Mouse (Mus musculus) Muller cell, postnatal 12 days (primary cell): Measurements from ENCODE around the gene Dpp3.
A peak's percentile ranks its signal among the peaks of the same experiment; 100 is the strongest.
"Not testable (repeated sequence)": the region's sequence is repeated elsewhere in the genome, so short reads cannot be mapped to it uniquely, and the experiment has no call there.

ENCODE experiments used
- DNase-seq: peaks from one replicate; pipeline ENCODE4 v3.0.0-alpha.2; 2015; ENCODE audit errors: inconsistent ontology term

The Dpp3 gene

DNA sequence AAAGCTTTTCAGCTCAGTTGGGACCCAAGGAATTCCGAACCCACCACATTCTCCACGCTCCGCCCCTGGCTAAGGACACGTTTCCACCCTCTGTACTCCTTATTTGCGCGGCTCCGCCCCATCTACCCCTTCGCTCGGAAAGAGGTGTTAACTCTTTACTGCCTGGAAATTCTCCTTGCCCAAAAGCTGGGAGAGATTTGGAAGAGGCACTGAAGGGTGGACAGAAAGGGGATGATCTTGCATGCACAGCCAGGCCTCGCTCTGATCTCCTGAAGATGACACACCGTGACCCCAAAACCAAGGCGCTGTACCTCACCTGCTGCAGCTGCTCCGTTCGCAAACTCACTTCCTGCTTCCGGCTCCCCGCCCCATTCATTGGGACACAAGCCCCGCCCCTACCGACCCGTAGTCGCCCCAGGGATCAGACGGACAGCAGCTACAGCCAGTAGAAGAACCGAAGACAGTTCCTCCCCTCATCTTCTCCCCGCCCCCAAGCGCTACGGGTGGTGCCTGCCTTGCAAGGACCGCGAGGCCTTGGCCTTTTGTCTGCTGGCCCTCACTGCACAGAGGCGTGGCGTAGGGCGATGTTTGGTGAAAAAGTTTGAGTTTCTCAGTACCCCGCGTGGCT, at the start of gene Dpp3:
Dpp3 (minus strand) TSS at position 384 of the 628 bp plus-strand sequence.
- DNase-seq: peak; percentile 99

GRCm38 (mm10) chr19:4968236-4968635, 40.1 kb upstream of the Dpp3 start:
- no peak for DNase-seq

GRCm38 (mm10) chr19:4961928-4962601, 34.0 kb upstream of the Dpp3 start, which contains the start of gene Mrpl11:
Gene Mrpl11, plus strand, starts transcription at chr19:4962147.
- peak; percentile 94 for DNase-seq

DNA sequence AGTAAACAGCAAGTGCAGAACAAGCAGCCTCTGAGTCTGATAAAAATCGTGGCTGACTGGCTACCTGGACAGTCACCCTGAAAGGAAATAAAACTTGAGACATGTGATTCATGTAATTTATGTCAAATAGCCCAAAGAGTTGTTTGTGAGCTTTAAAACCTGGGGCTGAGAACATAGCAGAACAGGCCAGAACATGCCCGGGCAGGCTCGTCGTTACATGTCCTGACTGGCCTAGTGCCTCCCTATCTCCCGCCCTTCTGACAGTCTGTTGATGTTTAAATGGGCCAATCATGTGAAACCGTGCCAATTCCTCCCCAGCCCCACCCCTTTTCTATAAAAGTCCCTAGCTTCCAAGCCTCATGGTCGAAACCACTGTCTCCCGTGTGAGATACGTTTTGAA, 20.6 kb upstream of the Dpp3 start:
- DNase-seq: not testable (repeated sequence)

GRCm38 (mm10) chr19:4945540-4945939, 17.5 kb upstream of the Dpp3 start:
- DNase-seq: no peak

DNA sequence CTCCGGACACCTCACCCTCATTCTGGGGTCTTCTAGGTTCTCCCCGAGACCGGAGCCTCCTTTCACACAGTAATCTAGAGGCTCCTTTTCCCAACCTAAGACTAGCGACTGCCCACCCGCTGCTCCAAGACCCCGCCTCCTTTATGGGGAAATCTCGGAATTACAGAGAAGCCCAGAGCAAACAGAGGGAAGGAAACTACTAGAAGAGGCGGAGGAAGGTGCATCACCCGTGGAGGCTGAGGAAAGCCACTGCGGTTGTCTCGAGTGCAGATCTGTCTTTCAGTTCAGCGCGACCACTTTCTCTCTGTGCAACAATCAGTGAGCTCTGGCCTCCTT, 15.1 kb upstream of the Dpp3 start:
- DNase-seq: no peak

- peak; percentile 92 for DNase-seq
Observed at GRCm38 (mm10) chr19:4942551-4943252, 14.6 kb upstream of the Dpp3 start, which contains the start of gene Peli3. Gene Peli3, minus strand, starts transcription at chr19:4943127.

GRCm38 (mm10) chr19:4937444-4938310, 9.6 kb upstream of the Dpp3 start:
- peak; percentile 5 for DNase-seq

DNA sequence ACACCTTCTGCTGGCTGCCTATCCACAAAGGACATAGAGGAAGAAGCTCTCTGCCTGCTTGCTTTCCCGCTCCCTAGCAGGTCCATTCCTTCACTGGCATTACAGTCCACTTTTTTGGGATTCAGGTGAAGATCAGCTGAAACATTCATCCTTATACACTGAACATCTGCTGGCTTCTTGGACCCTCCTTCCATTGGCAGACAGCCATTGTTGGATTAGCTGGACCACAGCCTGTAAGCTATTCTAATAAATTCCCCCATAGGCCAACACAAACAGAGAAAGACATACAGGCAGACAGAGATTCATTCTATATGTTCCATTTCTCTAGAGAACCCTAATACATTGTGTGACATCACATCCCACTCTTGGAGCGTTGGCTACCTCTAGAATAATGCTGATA, 8.8 kb upstream of the Dpp3 start:
- DNase-seq: no peak

- no peak for DNase-seq
Observed at GRCm38 (mm10) chr19:4928781-4929180, 694 bp upstream of the Dpp3 start.

DNA sequence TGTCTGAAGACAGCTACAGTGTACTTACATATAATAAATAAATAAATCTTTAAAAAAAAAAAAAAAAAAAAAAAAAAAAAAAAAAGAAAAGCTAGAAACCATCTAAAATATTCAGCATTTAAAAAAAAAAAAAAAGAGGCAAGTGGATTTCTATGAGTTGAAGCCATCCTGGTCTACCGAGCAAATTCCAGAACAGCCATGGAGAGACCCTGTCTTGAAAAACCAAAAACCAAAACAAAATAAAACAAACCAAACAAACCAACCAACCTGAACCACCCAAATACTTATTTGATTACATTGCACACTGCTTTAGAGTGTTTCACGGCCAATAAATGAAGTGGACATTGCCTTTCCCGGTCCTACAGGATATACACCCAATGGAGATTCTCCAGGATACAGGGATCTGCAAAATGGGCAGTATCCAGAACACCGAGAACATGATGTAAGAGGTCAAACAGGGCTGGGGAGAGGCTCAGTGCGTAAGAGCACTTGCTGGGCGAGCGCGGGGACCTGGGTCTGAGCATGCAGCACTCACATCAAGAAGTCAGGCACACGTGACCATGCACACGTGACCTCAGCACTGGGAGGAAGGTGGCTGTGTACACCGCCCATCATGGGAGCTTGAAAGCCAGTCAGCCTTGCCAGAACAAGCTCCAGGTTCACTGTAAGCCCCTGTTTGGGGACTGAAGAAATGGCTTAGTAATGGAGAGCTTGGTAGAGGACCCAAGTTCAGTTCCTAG, 2.8 kb downstream of the Dpp3 start:
- no peak for DNase-seq

GRCm38 (mm10) chr19:4919652-4920051, 8.4 kb downstream of the Dpp3 start:
- no peak for DNase-seq

DNA sequence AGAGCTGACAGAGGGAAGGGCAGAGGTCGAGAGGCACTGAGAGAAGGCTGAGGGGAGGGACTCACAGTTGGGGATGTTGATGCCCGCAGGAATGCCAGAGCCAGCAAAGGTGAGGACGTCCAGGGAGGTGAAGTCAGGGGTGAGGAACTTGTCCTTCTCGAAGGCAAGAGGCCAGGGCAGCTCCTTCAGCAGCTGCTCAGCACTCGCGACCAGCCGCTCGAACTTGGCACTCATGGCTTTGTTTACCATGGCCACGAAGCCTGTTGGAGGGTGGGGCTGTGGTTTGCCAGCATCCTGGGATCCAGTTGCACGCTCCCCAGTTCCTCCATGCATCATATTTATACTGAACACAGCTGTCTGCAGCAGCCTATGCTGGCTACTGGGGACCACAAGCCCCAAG, 11.3 kb downstream of the Dpp3 start:
- DNase-seq: no peak

- no peak for DNase-seq
Observed at GRCm38 (mm10) chr19:4915924-4916603, 12.0 kb downstream of the Dpp3 start.

DNA sequence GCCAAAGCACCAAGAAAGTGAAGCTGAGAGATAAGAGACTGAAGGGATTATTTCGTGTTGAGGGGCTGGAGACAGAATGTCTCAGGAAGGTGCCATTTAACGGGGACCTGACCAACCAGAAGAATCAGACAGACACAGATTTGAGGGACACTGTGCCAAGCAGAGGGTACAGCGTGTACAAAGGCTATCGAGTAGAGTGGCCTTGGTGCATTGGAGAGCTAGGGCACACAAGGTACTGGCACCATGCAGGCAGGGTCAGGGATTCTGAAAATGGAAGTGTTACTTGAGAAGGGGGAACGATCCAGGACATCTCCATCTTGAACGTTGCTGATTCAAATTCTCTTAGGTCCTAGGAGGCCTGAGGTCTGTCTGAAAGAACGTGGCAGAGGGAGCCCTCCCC, 18.7 kb downstream of the Dpp3 start:
- DNase-seq: no peak

DNA sequence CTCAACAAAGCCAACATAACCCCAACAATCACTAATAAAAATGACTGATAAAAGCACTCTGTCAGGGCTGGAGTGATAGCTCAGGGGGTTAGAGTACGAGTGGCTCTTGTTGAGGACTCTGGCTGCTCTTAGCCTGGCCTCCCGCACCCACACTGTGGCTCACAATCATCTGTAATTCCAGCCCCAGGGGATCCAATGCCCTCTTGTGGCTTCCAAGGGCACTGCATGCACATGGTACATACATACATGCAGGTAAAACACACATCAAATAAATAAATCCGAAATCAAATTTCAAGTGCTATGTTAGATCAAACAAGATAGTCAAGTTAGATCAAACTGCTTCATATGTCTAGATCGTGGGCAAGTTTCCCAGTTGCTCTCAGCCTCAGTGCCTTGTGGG, 20.0 kb downstream of the Dpp3 start:
- no peak for DNase-seq

DNA sequence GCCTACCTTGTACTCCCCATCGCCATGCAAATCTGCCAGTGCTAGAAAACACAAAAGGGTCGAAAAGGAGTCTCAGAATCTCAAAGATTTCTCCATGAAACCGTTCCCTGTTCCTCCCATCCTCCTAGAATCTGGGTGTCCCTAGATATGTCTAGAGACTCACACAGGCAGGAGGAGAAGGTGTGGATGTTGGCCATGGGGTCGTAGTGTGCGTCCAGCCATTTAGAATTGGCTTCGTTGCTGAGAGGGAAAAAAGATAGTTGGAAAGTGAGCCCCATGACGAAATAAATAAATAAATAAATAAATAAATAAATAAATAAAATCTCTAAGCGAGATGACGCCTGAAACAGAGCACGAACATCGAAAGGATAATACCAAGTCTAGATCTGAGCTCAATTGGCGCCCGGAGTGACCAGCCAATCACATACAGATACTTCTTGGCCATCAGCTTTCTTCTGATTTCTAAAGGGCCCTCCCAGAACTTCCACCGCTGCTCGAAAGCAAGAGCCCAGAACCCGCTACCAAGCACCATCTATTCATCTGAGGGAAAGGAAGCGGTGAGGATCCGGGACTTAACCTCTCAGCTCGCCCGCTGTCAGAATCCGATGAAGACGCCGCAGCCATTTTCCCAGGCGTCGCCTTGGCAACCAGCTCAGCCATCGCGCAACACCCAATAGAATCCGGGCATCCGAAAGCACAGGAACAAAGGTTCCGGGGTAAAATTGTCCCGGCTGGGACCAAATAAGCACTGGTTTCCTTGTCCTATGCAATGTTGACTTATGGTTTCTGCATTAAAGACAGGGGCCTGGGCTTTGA, 21.9 kb downstream of the Dpp3 start, which contains the start of gene Bbs1:
Bbs1 (minus strand) TSS at position 650 of the 816 bp plus-strand sequence.
- DNase-seq: peak; percentile 64

GRCm38 (mm10) chr19:4899888-4900287, 28.2 kb downstream of the Dpp3 start:
- no peak for DNase-seq

- no peak for DNase-seq
Observed at GRCm38 (mm10) chr19:4898972-4899371, 29.1 kb downstream of the Dpp3 start.
